Mouse (Mus musculus) neutrophil, adult 5-6 weeks (primary cell): ENCODE measurements around the gene Vcpkmt. TPM values are rescaled to one million over a fixed set of nuclear protein-coding genes. Genes with fewer than 3 reads are reported as not detected.
"Not testable (repeated sequence)": the region's sequence is repeated elsewhere in the genome, so short reads cannot be mapped to it uniquely, and the experiment has no call there.

ENCODE experiments used
- ATAC-seq: fragments of 151-379, 151-347 bp; 2 replicates; pipeline ENCODE4 v1.8.0; 2017; ENCODE audit warnings: mild to moderate bottlenecking, moderate TSS enrichment; ENCODE audit not compliant: insufficient number of reproducible peaks, poor library complexity, low FRiP score, severe bottlenecking; ENCODE audit errors: extremely low read depth
- total RNA-seq: library from RNA; stranded (forward); fragments of 200-1000 nt; gene quantifications from 2 replicates; pipeline ENCODE4 v1.2.3, GENCODE M21; 2017

Vcpkmt gene
- 10.1 and 11.5 TPM in 2 replicates for total RNA-seq

DNA sequence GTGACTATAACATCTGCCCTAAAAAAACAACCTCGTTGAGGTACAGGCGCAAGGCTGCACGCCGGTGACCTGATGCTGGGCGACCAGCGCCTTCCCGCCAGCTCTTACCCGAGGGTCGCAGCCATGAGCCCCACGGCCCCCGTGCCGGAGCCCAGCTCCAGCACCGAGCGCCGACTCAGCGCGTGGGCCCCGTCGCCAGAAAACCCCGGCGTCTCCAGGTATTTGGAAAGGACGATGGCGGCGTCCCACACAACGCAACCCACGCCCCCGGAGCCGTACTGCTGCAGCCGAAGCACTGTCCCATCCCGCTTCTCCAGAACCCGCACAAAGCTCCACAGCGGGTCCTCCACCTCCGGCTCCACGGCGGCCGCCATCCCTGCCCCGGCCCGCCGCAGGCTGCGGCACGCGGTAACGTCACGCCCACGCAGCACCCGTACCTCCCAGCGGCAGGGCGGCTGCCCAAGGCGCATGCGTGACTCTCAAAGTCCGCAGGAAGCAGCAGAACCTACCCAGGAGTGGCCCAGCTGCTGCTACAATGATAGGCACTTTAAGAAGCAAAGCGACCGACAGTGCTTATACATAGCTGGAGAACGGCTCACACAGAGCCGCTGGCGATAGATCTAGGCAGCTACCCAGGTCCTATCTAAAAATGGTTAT, at the start of gene Vcpkmt:
TSS of gene Vcpkmt (minus strand) at position 416 of the 657 bp plus-strand sequence.
- ATAC-seq, result peak; percentile 90

- ATAC-seq, result not testable (repeated sequence)
These were observed 35.8 kb upstream of the Vcpkmt start for GRCm38 (mm10) chr12:69618590-69618989.

DNA sequence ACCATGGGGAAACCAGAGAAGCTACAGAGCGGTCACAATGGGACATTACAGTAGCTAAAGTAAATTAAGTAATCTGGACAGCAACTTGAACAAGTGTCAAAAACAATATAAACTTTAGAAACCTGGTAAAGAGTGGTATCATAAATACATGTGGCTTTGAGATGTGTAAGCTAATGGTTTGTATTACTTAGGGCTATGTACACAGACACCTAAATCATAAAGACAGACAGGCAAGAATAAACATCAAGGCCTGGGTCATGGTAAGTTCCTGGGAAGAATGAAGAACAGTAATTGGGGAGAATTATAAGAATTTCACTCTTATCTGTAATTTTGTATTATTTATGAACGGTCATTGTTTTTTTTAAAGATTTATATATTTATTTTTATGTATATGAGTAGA, 21.5 kb upstream of the Vcpkmt start:
- ATAC-seq, result no peak

- ATAC-seq, result no peak
These were observed 14.6 kb upstream of the Vcpkmt start for GRCm38 (mm10) chr12:69597446-69597845.

DNA sequence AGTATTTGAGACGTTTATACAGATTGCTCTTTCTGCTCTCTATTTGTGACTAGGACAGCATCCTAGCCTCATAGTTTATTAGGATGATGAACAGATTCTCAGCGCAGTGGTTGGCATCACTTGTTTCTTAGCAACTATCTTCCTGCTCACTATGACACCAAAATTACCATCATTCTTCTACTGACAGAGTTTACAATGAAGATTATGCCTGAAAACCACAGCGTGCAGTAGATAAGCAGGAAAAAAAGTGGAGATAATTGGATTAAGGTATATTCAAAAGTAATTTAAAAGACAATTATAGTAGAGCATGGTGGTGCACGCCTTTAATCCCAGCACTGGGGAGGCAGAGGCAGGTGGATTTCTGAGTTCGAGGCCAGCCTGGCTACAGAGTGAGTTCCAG, 10.3 kb upstream of the Vcpkmt start:
- ATAC-seq, result no peak

DNA sequence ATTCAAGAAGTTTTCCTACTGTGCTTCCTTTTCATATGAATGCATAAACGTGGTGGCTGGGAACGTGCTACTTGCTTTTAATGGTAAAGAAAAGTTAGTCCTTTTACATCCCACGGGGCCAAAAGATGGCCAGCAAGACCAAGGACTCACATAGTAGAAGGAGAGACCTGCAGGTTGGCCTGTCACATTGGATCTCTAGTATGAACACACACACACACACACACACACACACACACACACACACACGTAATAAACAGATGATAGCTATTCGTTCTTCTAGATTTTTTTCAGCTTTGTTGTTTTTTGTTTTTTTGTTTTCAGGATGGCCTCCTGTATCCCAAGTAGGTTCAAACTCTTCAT, 422 bp upstream of the Vcpkmt start:
- no peak for ATAC-seq

DNA sequence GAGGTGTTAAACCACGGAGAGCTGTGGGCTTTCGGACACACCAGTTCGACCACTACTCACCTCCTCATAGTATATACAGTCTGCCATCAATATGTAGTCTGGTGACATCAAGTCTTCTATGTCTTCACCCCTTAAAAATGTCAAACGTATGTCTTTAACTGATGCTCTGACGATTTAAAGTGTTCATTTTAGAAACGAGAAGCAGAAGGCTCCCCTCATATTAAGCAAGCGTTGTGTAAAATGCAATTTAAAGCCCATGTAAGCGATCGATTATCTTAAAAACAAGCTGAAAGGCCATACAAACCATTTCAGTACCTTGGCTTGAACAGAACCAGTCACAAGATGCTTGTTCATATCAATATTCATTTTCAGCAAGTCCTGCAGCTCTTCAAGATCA, 614 bp downstream of the Vcpkmt start:
- no peak for ATAC-seq

DNA sequence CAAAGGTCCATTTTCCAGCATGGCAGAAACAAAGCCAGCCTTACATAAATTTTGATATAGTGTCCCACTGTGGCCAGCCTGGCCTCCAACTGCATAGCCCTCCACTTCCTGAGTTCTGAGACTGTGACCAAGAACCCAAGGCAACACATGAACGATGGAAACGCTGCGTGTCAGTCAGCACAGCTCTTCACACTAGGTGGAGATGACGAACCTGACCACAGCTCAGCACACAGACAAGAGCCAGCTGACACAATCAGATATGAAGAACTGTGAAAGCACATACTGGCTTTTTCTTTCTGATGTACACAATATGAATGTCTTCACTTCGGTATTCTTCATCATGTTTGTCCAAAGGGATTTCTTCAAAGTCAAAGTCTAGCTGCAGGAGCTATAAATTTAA, 3.2 kb downstream of the Vcpkmt start:
- ATAC-seq, result no peak

- ATAC-seq, result no peak
These were observed 6.7 kb downstream of the Vcpkmt start for GRCm38 (mm10) chr12:69576120-69576627.

DNA sequence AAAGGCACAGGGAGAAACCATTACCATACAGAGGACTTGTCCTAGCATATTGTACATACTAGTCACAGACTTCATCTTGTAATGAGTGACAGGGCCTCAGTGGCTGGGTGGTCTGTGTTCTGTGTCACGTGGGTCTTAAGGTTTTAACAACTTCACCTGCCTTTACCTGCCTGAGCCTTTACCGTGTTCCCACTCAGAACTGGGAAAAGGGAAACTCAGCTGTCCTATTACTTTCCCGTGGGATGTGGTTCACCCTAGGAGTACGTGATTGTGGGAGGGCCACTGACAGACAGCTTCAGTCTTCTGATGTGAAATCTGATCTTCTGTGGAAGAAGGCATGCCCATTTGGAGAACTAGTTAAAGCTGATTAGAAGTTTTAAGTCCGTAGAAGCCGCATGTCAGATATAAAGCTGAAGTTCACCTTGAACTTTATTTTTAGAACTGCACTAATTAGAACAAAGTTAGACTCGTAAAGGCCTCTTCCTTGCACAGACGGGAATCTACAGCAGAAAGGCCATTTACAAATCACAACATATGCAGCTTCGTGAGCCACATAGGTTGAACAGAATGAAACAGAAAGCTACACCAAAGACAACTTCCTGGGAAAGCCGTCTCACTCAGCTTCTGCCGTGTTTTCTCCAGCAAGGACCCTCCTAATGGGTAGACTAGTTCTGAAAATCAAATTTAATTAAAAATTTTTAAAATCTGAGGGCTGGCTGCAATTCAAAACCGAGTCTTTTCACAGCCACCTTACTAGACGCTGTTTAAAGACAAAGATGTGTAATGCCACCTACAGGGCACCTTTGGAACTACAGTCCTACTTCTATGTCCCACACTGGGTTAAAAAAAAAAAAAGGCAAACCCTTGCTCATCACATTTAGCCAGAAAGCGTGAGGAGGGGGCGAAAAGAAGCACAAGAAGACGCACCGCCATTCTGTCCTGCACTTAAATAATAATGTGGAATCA, 8.6 kb downstream of the Vcpkmt start:
- ATAC-seq, result peak; percentile 81

- ATAC-seq, result no peak
These were observed 9.6 kb downstream of the Vcpkmt start for GRCm38 (mm10) chr12:69573271-69573670.

GRCm38 (mm10) chr12:69569926-69570325, 12.9 kb downstream of the Vcpkmt start:
- ATAC-seq, result no peak

GRCm38 (mm10) chr12:69568266-69568665, 14.6 kb downstream of the Vcpkmt start:
- ATAC-seq, result no peak

GRCm38 (mm10) chr12:69561006-69561405, 21.8 kb downstream of the Vcpkmt start:
- not testable (repeated sequence) for ATAC-seq

DNA sequence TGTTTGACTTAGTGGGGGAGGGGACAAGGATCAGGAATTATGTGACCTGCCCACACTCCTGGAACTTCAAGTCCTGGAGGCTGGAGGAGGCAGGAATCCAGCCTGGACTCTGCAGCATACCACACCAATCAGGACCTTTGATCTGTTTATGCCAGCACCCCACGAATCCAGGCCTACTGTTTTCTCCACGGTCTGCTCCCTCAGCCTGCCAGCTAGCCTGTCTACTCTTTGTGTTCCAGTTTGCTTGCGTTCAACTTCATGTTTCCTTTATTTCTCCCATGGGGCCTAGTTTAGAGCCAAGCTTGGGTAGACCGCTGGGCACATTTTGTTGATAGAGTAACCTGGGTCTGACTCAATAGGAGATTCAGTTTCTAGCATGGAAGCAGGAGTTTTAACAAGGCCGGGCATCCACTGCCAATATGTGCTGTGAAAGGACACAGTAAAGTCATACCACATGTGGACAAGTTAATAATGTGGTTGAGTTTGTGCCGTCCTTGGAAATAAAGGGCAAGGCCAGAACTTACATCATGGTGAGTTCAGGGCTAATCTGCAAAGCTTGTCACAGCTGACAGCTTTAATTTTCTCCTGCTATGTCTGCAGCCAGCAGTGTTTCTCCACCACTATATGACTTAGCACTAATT, 26.5 kb downstream of the Vcpkmt start:
- no peak for ATAC-seq

DNA sequence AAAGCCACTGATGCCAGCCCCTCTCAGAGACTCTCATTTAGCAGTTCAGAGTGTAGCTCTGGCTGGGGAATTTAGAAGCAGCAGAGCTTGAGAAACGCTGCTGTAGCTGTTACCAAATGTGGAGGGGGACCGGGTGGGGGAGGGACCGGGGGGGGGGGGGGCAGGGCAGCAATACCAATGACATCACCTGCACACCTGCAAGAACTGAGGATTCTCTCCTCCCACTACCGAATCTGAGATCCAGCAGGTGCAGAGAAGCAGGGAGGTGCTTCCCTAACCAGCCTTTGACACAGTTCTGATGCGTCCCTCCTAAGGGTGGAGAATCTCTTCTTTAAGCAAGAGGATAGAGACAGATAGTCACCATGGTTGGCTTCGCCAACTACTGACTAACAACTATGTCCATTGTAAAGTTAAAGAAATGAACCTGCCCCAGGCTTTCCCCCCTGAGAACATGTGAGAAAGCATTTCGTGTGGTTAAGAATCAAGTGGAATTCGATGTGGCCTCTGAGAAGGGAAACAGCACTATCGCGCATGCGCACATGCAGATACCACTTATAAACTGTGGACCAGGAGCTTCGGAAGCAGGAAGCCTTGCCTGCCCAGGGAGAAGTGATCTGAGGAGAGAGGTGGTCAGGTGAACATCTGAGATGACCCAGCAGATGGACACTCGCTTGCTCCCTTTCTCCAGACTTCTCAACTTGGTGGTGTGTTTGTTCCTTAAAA, 37.2 kb downstream of the Vcpkmt start:
- no peak for ATAC-seq

DNA sequence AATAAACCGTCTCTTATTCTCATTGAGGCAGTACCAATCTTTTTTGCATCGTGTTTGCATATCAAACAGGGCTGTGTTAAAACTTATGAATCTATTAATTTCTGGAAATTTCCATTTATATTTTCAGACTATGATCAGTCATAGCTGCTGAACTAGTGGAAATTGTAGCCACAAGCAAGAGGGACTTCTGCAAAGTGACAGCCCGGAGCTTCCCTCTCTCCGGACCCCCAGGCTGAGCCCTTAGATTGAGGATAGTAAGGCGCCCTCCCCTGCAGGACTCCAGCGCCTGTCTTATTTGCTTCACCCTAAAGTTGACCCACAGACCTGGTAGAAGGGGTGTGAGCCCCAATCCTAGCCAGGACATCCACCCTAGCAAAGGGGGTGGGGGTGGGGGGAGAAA, 37.8 kb downstream of the Vcpkmt start:
- ATAC-seq, result no peak

GRCm38 (mm10) chr12:69544562-69544961, 38.3 kb downstream of the Vcpkmt start:
- ATAC-seq, result no peak

DNA sequence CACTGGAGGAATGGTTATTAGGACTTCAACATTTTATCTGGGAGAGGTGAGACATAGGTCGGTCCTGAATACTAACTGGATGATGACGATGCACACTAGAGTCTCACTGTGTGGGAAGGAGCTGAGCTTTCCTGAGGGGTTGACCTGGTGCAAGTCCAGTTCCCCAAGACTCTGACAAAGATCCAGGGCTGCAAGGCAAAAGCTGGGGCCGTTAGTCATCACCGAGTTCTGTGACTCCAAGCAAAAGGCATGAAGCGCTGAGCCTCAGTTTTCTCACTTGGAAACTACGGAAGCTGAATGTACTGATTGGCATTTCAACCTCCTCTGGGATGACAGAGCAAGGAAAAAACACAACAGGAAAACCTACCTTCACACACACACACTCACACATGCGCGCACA, 40.5 kb downstream of the Vcpkmt start:
- ATAC-seq, result no peak
